Mouse (Mus musculus) kidney, embryonic 16.5 days (tissue): ENCODE data around the gene Pex5l. TPM values are rescaled to one million over a fixed set of nuclear protein-coding genes. Genes with fewer than 3 reads are reported as not detected.

Experiments
- ATAC-seq: fragments of 200-750 bp; cut with Nextera tagmentation; 2 replicates; pipeline ENCODE4 v1.8.0; 2017; ENCODE audit warnings: moderate TSS enrichment; ENCODE audit not compliant: low FRiP score, low TSS enrichment
- H3K27ac ChIP-seq: fragments of 300-500 bp; sonication (generic); 2 replicates; pipeline ENCODE4 v1.5.1; 2014; ENCODE audit warnings: low read length
- H3K27me3 ChIP-seq: fragments of 300-500 bp; sonication (generic); 2 replicates; pipeline ENCODE4 v1.6.1; 2014; ENCODE audit warnings: low read length, control low read depth, mixed read lengths; ENCODE audit not compliant: insufficient read depth
- H3K36me3 ChIP-seq: fragments of 300-500 bp; sonication (generic); 2 replicates; pipeline ENCODE4 v1.6.1; 2014; ENCODE audit warnings: low read length, control low read depth, mixed read lengths; ENCODE audit not compliant: insufficient read depth
- H3K4me1 ChIP-seq: fragments of 300-500 bp; sonication (generic); 2 replicates; pipeline ENCODE4 v1.6.1; 2014; ENCODE audit warnings: low read length, control low read depth, mixed read lengths; ENCODE audit not compliant: insufficient read depth
- H3K4me2 ChIP-seq: fragments of 300-500 bp; sonication (generic); replicated peaks from 2 replicates; pipeline ENCODE4 v1.6.1; 2014; ENCODE audit warnings: low read depth, low read length
- H3K4me3 ChIP-seq: fragments of 300-500 bp; sonication (generic); 2 replicates; pipeline ENCODE4 v1.5.1; 2014; ENCODE audit warnings: mild to moderate bottlenecking, low read length
- H3K9ac ChIP-seq: fragments of 300-500 bp; sonication (generic); replicated peaks from 2 replicates; pipeline ENCODE4 v1.6.1; 2014; ENCODE audit warnings: low read length
- H3K9me3 ChIP-seq: fragments of 300-500 bp; sonication (generic); 2 replicates; pipeline ENCODE4 v1.6.1; 2016; ENCODE audit warnings: low read length, control low read depth
- WGBS: fragments of 180-500 bp; shearing (Covaris S2); extraction: QIAGEN DNeasy Blood & Tissue Kit; methylation state at CpG from one replicate; pipeline ENCODE4 v1.1.7; 2014; 5-methylcytosine and 5-hydroxymethylcytosine counted together
- polyA plus RNA-seq: library from polyadenylated mRNA; unstranded; fragments of >200 nt; fragmentation: Nextera tagmentation; extraction: Ambion mirVana; gene quantifications from 2 replicates; pipeline ENCODE4 v1.2.1, GENCODE M21; 2015

Gene Pex5l
- polyA plus RNA-seq, 1 experiment from 2014 or later, result 0.06 TPM

GRCm38 (mm10) chr3:32905850-32906779 is 236.9 kb downstream of the Pex5l start:
- H3K4me3 ChIP-seq, result no peak overlapping the region
- no peak overlapping the region for H3K9ac ChIP-seq
- no peaks in the 10 kb centered on the region for H3K36me3 ChIP-seq
- H3K27me3 ChIP-seq, result no peaks in the 10 kb centered on the region
- no peaks in the 10 kb centered on the region for H3K4me1 ChIP-seq
- no peak overlapping the region for H3K27ac ChIP-seq
- no peak overlapping the region for H3K4me2 ChIP-seq
- H3K9me3 ChIP-seq, result no peaks in the 10 kb centered on the region
- WGBS, result 86% methylated on average over 8 of the region's 8 CpGs
- no peak for ATAC-seq

GRCm38 (mm10) chr3:32904599-32904998 is 238.4 kb downstream of the Pex5l start:
- WGBS, result 67% methylated on average over 1 of the region's 1 CpGs
- Histone ChIP-seq H3K9ac (no peak overlapping the region), H3K27ac (no peak overlapping the region), H3K9me3 (no peaks in the 10 kb centered on the region), H3K36me3 (no peaks in the 10 kb centered on the region), H3K4me1 (no peaks in the 10 kb centered on the region), H3K4me3 (no peak overlapping the region), H3K4me2 (no peak overlapping the region), H3K27me3 (no peaks in the 10 kb centered on the region)
- no peak for ATAC-seq

GRCm38 (mm10) chr3:32903462-32903861 is 239.6 kb downstream of the Pex5l start:
- ATAC-seq, result no peak
- H3K27me3 ChIP-seq, result no peaks in the 10 kb centered on the region
- 74% methylated on average over 4 of the region's 4 CpGs for WGBS

More at GRCm38 (mm10) chr3:32903462-32903861, 239.6 kb downstream of the Pex5l start:
- Histone ChIP-seq H3K36me3 (no peaks in the 10 kb centered on the region), H3K27ac (no peak overlapping the region), H3K9me3 (no peaks in the 10 kb centered on the region), H3K4me1 (no peaks in the 10 kb centered on the region), H3K4me2 (no peak overlapping the region), H3K9ac (no peak overlapping the region), H3K4me3 (no peak overlapping the region)
